Mouse (Mus musculus) lung, postnatal 14 days (tissue): Measurements from ENCODE around the gene Slc5a10.

Source experiments
- DNase-seq: peaks from one replicate; pipeline ENCODE4 v3.0.0; 2021

Slc5a10 gene

DNA sequence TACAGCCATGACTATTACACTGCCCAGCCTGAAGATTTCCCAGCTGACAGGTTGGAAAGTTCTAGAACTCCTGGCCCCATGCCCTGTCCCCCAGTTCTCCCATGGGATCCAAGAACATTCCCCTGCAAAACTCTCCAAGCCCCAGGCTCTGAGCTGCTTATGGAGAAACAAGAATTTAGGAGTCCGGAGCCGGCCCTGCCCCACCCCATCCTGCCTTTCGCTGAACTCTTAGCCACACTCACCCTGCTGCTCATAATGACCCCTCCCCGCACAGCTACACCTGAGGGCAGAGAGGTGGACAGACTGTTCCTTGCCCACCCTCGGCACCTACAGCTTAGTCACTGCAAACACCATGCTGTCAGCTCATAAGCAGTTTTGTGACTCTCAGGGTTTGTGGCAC, 52.8 kb downstream of the Slc5a10 start:
- no peak for DNase-seq

DNA sequence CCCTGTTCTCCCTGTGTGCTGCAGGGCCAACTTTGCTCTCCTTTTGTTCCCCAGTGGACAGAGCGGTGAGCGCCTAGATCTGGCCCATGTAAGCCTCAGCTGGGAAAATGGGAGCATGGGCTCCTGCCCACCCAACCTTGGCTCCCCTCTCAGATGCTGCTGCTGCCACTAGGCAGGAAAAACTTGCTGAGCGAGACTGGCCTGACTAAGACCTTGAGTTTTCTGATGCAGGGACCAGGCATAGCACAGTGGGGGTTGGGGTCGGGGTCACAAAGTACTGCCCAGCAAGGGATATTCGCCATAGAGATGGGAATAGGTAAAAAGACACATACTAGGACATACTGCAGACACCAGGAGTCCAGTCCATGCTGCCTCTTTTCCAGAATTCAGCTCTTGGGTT, 53.4 kb downstream of the Slc5a10 start:
- no peak for DNase-seq

DNA sequence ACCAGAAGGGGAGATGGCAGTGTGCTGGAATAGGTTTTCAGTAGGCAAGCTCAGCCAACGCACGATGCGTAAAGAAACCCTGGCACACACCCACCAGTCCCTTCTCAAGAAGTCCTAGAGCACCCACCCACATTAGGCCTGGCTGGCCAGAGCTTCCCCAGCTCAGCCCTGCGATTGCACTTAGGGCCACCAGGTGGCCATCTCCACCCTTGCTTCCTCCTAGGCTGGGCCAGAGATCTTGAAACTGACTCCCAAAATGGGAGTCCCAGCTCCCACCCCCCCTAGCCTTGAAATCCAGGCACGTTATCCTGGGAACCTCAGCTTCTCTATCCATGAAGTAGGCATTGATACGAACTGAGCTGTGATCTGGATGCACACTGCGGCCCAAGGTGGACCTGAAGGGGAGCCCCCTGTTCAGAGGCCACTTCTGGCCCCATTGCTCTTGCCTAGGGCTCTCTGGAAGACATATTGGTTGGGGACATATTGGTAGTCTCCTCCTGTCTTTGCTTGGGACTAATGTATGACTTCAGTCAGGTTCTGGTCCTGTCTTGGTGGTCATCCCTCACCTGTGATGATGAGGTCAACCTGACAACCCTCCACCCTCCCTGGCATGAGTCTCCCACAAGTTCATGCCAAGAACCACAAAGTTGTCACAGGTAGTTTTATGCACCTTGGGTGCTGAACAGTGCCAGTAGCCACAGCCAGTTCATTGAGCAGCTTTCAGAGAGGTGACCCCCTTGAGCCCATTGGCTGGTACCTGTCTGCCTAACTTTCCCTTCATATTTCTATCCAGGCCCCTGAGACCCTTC, 54.4 kb downstream of the Slc5a10 start:
- peak; percentile 62 for DNase-seq

DNA sequence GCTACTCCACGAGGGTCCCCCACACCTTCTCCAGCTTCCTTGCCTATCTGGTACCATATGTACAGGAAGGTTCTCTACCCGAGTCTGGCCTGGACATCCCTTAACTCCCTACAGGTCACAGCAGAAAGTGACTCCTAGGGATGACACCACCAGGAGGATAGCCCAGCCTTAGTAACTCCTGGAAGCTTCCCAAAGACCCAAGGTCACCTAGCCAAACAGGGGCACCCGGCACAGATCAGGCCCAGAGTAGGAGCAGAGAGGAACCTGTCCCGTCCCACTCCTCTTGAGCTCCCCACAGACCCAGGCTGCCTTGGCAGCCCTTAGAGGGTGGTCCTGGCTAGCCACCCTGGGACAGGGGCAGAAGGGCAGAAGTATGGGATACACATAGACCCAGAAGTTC, 55.2 kb downstream of the Slc5a10 start:
- no peak for DNase-seq

DNA sequence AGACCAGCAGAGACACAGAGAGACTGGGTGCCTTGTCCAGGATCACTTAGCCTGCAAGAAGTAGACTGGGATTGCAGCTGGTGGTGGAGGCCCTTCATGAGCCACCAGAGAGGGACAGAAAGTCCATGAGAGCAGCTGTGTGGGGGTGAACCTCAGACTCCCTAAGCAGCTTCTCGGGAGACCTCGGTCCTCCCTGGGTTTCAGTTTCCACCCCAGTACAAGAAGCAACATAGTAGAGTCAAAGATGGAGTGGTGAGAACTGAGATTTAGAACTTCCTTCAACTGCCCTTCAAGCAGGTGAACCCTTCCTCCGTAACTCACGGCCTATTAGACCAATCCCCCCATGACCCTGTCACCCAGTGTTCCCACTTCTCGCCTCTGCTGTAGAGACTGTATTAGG, 58.4 kb downstream of the Slc5a10 start:
- no peak for DNase-seq

DNA sequence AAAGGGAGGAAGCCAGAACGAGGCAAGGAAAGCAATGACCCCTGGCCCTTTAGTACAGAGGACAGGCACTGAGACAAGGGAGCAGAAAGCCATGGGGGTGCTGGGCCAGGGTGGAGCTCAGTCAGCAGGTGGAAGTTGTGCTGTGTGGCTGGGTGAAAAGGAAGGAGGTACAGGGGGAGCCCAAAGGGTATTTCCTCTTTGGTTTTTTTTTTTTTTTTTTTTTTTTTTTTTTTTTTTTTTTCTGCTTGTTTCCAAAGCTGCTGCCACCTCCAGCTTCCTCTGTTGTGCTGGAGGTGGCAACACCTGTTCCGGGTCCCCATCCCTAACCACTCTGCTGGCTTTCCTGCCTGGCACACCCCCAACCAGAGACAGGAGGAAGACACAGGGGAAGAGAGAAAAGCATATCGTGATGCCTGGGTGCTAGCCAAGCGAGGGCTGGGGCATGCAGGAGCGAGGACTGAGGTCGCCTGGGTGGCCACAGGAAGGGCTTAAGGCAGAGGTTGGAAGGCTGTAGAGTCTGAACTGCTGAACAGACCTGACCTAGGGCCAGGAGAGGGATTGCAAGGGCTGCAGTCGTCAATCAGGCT, 59.7 kb downstream of the Slc5a10 start:
- DNase-seq, result no peak

DNA sequence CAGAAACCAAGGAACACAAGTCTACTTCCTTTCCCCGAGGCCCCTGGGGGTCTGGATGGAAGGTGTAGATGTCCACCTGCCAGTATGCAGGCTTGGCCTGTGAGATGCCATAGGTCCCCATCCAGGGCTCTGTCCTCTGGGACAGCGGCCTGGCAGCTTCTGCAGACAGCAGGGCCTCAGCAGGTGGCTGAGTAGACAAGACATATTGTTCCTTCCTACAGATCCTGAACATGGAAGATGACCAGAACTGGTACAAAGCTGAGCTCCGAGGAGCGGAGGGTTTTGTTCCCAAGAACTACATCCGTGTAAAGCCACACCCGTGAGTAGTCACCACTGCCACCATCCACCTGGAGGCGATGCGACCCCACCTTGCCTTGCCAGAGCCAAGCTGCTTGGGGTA, 60.6 kb downstream of the Slc5a10 start:
- no peak for DNase-seq

DNA sequence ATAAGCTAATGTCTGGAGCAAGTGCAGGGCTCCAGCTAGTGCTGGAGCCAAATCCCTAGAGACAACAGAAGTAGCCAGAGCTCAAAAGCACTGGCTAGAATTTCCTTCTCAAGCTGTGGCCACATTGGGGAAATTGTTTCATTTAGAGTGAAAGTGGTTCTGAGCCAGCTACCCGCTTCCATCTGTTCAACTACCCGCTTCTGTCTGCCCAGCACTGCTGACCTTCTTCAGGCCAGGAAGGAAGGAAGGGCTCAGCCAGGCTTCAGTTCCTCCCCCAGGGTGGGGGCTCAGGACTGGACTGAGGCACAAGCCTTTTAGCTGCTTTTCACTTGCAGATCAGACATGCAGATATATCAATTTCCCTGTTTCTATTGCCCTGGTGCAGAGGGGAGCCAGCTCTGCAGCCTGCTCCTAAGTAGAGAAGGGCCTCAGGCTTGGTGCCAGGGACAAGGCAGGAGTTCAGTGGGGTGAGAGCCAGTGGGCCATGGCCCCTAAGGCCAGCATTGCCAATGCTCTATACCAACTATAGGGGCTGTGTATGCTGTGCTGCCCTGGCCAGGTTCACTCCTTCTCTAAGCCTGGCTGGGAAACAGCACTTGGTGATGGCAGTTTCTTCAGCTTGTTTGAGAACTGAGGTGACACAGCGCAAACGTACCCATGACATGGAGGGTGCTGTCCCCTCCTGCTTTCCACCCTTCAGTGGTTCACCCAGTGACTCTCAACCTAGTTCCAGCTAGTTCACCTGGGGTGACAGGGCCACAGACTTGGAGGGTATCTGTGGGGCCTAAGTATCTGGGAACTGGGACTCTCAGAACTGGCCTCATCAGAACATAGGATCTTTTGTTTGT, 61.4 kb downstream of the Slc5a10 start:
- no peak for DNase-seq

DNA sequence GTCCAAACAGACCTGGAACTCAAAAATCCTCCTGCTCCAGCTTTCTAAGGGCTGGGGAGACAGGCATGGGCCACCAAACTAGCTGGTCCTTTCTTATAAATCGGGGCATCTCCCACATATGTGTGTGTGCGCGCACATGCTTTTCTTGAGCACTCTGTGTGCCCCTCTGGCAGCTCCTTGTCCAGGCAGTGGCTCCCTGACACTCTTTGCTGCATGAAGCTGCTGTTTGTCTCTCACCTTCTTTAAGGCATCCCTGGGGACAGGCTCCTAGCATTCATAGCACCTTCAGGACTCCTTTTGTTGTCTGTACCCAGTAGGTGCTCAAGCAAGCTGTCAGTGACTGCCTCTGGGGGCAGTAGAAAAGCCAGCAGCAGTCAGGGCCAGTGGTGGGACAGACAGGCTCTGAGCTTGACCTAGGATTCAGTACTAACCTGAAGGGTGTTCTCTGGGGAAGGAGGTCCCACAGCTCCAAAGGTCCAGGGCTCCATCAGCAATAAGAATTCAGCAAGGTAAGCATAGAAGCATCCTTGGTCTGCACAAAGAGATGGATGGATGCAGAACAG, 62.2 kb downstream of the Slc5a10 start:
- no peak for DNase-seq

DNA sequence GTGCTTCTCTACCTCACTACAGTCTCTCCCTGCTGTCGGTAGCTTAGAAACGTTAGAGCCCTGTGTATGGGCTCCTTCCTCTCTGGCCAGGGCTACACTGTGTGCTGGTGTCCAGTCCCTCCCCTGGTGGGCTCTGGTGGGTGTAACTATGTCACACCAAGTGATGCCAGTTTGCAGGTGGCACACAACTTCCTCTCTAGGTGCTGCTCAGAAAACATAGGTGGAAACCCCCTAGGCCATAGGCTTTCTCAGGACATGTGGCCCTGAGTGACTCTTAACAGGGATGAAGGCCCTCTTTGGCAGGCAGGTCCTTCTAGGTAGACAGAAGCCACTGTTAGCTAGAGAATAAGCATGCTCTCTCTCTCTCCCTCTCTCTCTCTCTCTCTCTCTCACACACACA, 63.2 kb downstream of the Slc5a10 start:
- no peak for DNase-seq

DNA sequence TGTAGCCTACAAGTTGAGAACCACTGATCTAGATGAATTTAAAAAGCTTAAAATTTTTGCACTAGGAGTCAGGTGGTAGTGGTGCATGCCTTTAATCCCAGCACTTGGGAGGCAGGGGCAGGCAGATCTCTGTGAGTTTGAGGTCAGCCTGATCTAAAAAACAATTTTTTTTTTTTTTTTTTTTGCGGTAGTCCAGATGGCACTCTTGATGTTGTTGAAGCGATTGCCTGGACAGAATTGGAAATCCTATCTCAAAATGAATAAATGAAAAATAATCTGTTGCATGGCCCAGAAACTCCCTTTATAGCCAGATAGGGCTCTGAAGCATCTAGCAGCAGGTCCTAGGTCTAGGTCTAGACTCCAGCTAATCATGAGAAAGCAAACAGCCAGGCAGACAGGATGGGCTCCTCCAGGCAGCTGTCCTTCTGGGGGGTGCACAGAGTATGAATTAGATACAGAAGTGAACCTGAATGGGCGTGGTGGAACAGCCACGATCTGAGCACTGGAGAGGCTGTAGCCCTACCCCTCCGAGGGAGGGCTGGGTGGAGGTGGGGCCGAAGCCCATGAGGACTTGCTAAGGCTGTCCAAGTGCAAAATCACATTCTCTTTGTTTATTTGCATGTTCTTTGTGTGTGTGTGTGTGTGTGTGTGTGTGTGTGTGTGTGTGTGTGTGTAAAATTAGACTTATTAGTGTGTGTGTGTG, 64.3 kb downstream of the Slc5a10 start:
- no peak for DNase-seq

DNA sequence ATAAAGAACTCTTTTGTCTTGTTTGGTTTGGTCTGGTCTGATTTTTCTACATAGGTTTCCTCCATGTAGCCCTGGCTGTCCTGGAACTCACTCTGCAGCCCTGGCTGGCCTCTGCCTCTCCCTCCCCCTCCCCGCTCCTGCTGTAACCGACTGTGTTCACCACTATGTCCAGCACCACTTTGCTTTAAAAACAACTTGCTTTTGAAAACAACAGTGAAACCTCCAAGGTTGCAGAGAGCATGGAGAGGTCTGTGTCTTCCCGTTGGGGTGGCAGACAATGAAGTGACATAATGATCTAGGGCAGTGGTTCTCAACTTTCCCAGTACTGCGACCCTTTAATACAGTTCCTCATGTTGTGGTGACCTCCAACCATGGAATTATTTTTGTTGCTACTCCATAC, 65.0 kb downstream of the Slc5a10 start:
- DNase-seq, result no peak

DNA sequence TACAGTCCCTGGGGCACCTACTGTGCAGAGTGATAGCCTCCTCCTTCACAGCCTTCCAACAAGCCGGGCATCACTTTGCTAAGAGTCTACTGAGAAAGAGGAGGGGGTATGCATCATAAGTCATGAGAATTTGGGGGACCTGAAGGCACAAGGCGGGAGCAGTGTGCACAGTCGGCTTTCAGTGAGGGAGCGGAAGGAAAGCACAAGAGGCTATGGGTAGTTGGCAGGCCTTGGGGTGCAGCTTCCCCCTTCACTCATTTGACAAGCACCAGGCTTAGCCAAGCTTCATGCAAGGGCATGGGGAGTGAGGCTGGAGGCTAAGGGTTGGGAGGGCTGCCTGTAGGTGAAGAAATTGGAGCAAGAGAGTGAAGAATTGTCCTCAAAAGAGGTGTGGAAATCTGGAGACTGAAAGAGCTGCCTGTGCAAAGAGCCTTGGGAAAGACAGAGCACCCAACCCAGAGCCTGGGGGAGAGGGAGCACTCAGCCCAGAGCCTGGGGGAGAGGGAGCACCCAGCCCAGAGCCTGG, 65.8 kb downstream of the Slc5a10 start:
- DNase-seq, result no peak

DNA sequence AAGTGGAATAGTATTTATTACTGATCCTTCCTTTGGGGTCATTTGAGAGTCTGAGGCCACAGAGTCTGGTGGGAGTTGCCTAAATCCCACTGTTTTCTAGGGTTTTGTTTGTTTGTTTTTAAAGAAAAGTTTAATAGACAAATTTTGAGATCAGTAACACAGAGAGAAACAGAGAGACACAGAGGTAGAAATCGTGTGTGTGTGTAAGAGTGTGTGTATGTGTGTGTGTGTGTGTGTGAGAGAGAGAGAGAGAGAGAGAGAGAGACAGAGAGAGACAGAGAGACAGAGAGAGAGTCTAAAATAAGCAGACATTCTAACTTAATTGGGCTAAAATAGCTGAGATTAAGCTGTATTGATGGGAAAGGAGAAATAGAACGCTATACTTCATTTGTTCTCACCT, 67.1 kb downstream of the Slc5a10 start:
- DNase-seq, result no peak

DNA sequence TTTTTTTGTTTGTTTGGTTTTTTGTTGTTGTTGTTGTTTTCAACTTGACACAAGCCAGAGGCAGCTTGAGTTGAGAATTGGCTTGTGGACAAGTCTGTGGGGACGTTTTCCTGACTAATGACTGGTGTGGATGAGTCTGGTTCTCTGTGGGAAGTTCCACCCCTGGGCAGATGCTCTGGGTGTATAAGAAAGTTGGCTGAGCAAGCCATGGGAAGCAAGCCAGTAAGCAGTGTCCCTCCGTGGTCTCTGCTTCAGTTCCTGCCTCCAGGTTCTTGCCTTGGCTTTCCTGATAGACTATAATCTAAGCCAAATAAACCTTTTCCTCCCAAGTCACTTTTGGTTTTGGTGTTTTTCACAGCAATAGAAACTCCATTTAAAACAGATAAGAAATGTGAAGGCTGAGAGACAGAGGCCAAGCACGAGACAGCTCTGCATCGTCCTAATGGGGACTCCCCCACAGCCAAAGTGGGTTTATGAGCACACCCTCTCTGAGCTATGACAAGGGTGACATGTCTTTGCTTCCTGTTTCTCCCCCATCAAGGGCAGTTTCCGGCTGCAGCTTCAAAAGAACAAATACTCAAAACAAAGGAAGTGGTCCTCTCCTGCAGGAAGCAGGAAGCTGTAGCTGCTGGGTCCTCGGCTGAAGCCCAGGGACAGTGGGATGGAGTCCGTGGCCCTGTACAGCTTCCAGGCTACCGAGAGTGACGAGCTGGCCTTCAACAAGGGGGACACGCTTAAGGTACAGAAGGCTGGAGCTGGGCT, 67.8 kb downstream of the Slc5a10 start, which contains the start of gene Grap:
Gene Grap (plus strand): TSS at position 580 of the 762 bp plus-strand sequence.
- DNase-seq, result peak; percentile 56

DNA sequence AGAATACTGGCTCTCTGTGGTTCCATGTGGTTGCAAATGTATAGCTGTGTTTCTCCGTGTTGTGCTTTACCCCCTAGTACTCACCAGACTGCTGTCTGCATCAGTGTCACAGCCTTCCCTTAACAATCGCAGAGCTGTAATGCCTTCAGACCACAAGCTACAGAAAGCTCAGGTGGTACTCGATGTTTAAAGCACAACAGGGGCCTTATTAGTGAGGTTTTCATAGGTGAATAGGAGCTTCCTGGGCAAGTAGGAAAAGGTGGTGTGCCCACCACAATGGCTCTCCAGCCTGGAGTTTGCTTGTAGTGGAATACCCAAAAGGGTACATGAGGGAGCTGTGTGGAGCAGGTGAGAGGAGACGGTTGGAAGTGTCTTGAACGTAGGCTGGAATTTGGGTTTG, 68.4 kb downstream of the Slc5a10 start:
- DNase-seq, result no peak

DNA sequence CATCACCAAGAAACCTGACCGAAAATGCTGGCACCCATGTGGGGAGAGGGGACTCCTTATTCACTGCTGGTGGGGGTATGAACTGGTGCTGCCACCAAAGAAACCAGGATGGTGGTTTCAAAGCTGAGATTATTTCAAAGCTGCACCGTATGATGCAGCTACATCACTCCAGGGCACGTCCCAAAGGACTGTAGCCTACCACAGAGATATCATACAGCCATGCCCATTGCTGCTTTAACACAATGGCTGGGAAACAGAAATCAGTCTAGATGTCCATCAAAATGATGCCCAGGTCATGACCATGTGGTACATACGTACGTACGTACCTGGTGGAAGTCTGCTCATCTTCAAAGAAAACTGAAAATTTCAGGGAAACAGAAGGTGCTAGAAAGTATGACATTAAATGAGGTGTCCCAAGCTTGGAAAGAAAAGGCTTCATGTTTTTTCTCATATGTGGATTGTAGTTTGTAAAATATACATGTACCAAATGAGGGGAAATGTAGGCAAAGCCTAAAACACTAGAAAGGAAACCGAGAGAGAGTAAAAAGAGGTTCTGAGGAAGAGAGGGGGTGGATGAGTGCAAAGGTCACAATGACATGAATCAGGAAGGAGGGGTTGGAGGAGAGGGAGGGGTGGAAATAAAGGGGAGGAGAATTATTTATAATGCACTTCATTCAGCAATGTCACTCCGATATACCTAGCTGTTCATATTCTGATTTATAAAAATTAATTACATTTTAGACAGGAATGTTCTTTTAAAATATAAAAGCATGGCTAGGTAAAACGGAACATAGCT, 70.0 kb downstream of the Slc5a10 start:
- DNase-seq, result no peak

DNA sequence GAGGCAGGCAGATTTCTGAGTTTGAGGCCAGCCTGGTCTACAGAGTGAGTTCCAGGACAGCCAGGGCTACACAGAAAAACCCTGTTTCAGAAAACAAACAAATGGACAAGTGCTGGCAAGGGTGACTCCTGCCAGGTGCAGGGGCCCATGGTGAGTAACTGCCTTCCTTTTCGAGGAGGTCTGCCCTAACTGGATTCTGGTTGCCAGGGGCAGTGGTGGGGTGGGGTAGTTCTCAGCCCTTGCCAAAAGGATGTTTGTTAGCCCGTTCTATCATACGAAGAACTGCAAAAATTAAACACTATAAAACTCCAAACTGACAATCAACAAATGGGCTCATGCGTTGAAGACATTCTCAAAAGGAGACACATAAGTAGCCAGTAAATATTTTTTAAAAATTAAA, 71.0 kb downstream of the Slc5a10 start:
- no peak for DNase-seq

DNA sequence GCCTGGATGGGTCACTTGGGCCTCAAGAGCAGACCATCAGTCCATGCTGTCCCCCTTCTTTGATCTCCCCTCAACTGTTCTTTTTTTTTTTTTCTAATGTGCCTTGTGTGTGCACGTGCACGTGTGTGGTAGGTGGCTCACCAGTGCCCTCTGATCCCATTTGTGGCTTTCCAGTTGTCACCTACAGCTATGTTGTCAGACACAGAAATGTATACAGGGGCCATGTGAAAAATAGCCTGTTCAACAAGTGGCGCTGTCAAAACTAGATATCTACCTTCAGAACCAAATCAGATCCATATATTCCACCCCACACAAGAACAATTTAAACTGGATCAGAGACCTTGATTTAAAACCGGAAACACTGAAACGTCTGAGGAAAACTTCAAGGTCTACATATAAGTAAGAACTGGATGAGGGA, 71.5 kb downstream of the Slc5a10 start:
- no peak for DNase-seq

DNA sequence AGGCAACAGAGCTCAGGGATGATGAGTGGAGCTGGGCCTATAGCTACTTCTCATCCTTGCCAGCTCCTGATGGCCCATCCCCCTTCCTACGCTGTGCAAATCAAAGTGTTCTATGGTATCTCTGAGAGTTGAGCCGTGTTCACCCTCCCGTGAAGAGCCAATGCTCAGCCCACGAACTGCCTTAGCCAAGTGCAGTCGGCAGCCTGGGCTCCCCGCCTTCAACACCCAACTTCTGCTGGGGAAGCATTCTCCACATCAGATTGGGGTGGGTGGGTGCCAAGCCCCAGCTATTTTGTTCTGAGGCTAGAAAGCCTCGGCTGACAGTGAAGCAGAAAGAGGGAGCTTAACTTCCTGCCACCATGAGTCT, 71.9 kb downstream of the Slc5a10 start:
- no peak for DNase-seq
